Comparison of ENCODE assay signal across 19 mouse cellular contexts in genomic region chr2:124618091-124618490, GRCm38 (mm10).
A peak's percentile ranks its signal among the peaks of the same experiment; 100 is the strongest.
DNase-seq lines count a peak whose midpoint lies in the region; ATAC-seq and TF ChIP-seq lines count a peak whose summit lies in the region.
"Had no signal": no experiment of that assay in that cellular context is flagged by ENCODE, and none has a peak within 500 bp of the region (broad histone marks: within the 10 kb centered on the region; RNA-seq: fewer than 3 reads in every experiment).

No protein-coding gene starts in this region.

- H3K27me3 ChIP-seq in hindbrain, embryonic 15.5 days: no peaks in the 10 kb centered on the region
- H3K27me3 ChIP-seq in hindbrain, embryonic 10.5 days (ENCODE audit: insufficient read depth, poor library complexity, severe bottlenecking): peaks cover 2% of the 10 kb centered on the region; the same call in 1 of the 2 replicates
- H3K27me3 ChIP-seq in heart, embryonic 14.5 days (ENCODE audit: control insufficient read depth, insufficient read depth, low read length): no peaks in the 10 kb centered on the region
- H3K27me3 ChIP-seq in heart, postnatal 0 days (ENCODE audit: control insufficient read depth, insufficient read depth, low read length): no peaks in the 10 kb centered on the region
- H3K27me3 ChIP-seq: embryonic facial prominence, embryonic 15.5 days; liver, embryonic 15.5 days had no signal

- no peak overlapping the region for H3K9ac ChIP-seq in hindbrain, embryonic 15.5 days
- H3K9ac ChIP-seq in heart, embryonic 14.5 days (ENCODE audit: low read length): peak overlapping the region; percentile 38
- H3K9ac ChIP-seq in heart, postnatal 0 days (replicated peaks; ENCODE audit: low read depth, low read length): no peak overlapping the region
- H3K9ac ChIP-seq: embryonic facial prominence, embryonic 15.5 days; limb, embryonic 13.5 days; liver, embryonic 15.5 days had no signal

- H3K4me3 ChIP-seq in gastrocnemius, adult 2 months: peak overlapping the region; percentile 56
- H3K4me3 ChIP-seq in hindbrain, embryonic 15.5 days: no peak overlapping the region
- no peak overlapping the region for H3K4me3 ChIP-seq in hindbrain, embryonic 10.5 days
- peak overlapping the region in 1 of 2 experiments; percentile 20; a peak in 1 of 4 replicates for H3K4me3 ChIP-seq in heart, embryonic 14.5 days (ENCODE audit: control insufficient read depth in 1 of 2, insufficient read depth in 1 of 2, low read depth in 1 of 2, low read length in 2 of 2)
- peak overlapping the region; percentile 21; the same call in 1 of the 2 replicates for H3K4me3 ChIP-seq in heart, postnatal 0 days (ENCODE audit: low read depth, low read length)
- H3K4me3 ChIP-seq: embryonic facial prominence, embryonic 15.5 days; left cerebral cortex, adult 2 months; limb, embryonic 13.5 days; liver, embryonic 15.5 days; myocyte had no signal

- H3K4me1 ChIP-seq in hindbrain, embryonic 15.5 days (replicated peaks): peaks cover 62% of the 10 kb centered on the region
- peaks cover 30% of the 10 kb centered on the region for H3K4me1 ChIP-seq in hindbrain, embryonic 10.5 days (replicated peaks)
- H3K4me1 ChIP-seq in heart, embryonic 14.5 days (ENCODE audit: control insufficient read depth in 2 of 2, insufficient read depth in 2 of 2, low read length in 2 of 2): peaks cover 36 to 87% of the 10 kb centered on the region in 2 experiments
- peaks cover 77% of the 10 kb centered on the region for H3K4me1 ChIP-seq in heart, postnatal 0 days (ENCODE audit: control insufficient read depth, insufficient read depth)
- H3K4me1 ChIP-seq: liver, embryonic 15.5 days had no signal

- no peaks in the 10 kb centered on the region for H3K36me3 ChIP-seq in hindbrain, embryonic 15.5 days
- no peaks in the 10 kb centered on the region for H3K36me3 ChIP-seq in hindbrain, embryonic 10.5 days
- H3K36me3 ChIP-seq in heart, embryonic 14.5 days (ENCODE audit: control insufficient read depth, insufficient read depth, low read length): 0 out of 2 replicates have a peak, but pooled peaks cover 9% of the 10 kb centered on the region
- no peaks in the 10 kb centered on the region for H3K36me3 ChIP-seq in heart, postnatal 0 days (replicated peaks; ENCODE audit: control insufficient read depth, insufficient read depth, low read length)
- H3K36me3 ChIP-seq: embryonic facial prominence, embryonic 15.5 days; limb, embryonic 13.5 days; liver, embryonic 15.5 days had no signal

- 0 out of 2 replicates have a peak, but pooled peaks have one; percentile 39 for ATAC-seq in hindbrain, embryonic 15.5 days (ENCODE audit: low FRiP score, low read depth)
- peak; percentile 27; the same call in 1 of the 2 replicates for ATAC-seq in heart, embryonic 14.5 days (ENCODE audit: insufficient number of reproducible peaks, insufficient read depth, low FRiP score, low read depth)
- ATAC-seq in heart, postnatal 0 days (ENCODE audit: insufficient read depth, low read depth): peak; percentile 30; the same call in 1 of the 2 replicates

- H3K4me2 ChIP-seq in hindbrain, embryonic 15.5 days: no peak overlapping the region
- H3K4me2 ChIP-seq in heart, embryonic 14.5 days (ENCODE audit: low read length): peak overlapping the region; percentile 72
- H3K4me2 ChIP-seq in heart, postnatal 0 days (ENCODE audit: low read depth, low read length): peak overlapping the region; percentile 48
- H3K4me2 ChIP-seq: embryonic facial prominence, embryonic 15.5 days; liver, embryonic 15.5 days; midbrain, embryonic 11.5 days had no signal

- TF ChIP-seq EP300 in heart, postnatal 0 days (IDR thresholded peaks at IDR 0.05; ENCODE audit: low read depth): no peak

- TF ChIP-seq CTCF in gastrocnemius, adult 2 months (IDR thresholded peaks at IDR 0.05): no peak
- TF ChIP-seq CTCF in heart, postnatal 0 days (IDR thresholded peaks at IDR 0.05; ENCODE audit: low read depth): no peak

- intact Hi-C loops in gastrocnemius, adult 2 months (cut with DNase I): no loop called here
- intact Hi-C loops in gastrocnemius, postnatal 14 days (cut with DNase I; ENCODE audit: low total_unique reads): no loop called here

- DNase-seq in gastrocnemius, adult 2 months: peak; percentile 39
- no peak for DNase-seq in gastrocnemius, postnatal 14 days
- DNase-seq in hindbrain, embryonic 10.5 days (ENCODE audit: low spot score): no peak
- no peak for DNase-seq in heart, postnatal 0 days (ENCODE audit: low spot score)
- DNase-seq in layer of hippocampus, postnatal 14 days (ENCODE audit: low spot score in 2 of 2): no peak
- no peak for DNase-seq in kidney, postnatal 14 days
- DNase-seq: adrenal gland, adult 8-10 months; kidney, adult 18-20 months; kidney, postnatal 4 days; lung, postnatal 10 days; thymus, postnatal 25 days had no signal

- WGBS in hindbrain, embryonic 15.5 days: 80% methylated on average over 5 of the region's 5 CpGs
- 87% methylated on average over 5 of the region's 5 CpGs for WGBS in hindbrain, embryonic 10.5 days
- 27% methylated on average over 5 of the region's 5 CpGs for WGBS in heart, embryonic 14.5 days
- WGBS in heart, postnatal 0 days: 23% methylated on average over 5 of the region's 5 CpGs

- peak overlapping the region; percentile 84 for H3K27ac ChIP-seq in gastrocnemius, adult 2 months
- H3K27ac ChIP-seq in hindbrain, embryonic 15.5 days (replicated peaks): no peak overlapping the region
- H3K27ac ChIP-seq in hindbrain, embryonic 10.5 days: no peak overlapping the region
- H3K27ac ChIP-seq in heart, embryonic 14.5 days (replicated peaks in 1 of 2; ENCODE audit: control insufficient read depth in 1 of 2, insufficient read depth in 1 of 2, low read depth in 2 of 2, low read length in 2 of 2): peak overlapping the region; percentile 78 to 87
- H3K27ac ChIP-seq in heart, postnatal 0 days (ENCODE audit: low read depth): peak overlapping the region; percentile 80
- H3K27ac ChIP-seq: embryonic facial prominence, embryonic 15.5 days; left cerebral cortex, adult 2 months; limb, embryonic 13.5 days; liver, embryonic 15.5 days had no signal

- no peaks in the 10 kb centered on the region for H3K9me3 ChIP-seq in hindbrain, embryonic 15.5 days
- H3K9me3 ChIP-seq in hindbrain, embryonic 10.5 days: no peaks in the 10 kb centered on the region
- H3K9me3 ChIP-seq in heart, embryonic 14.5 days (ENCODE audit: control insufficient read depth, low read length): no peaks in the 10 kb centered on the region
- no peaks in the 10 kb centered on the region for H3K9me3 ChIP-seq in heart, postnatal 0 days (replicated peaks; ENCODE audit: control insufficient read depth, low read length)
- H3K9me3 ChIP-seq: embryonic facial prominence, embryonic 15.5 days; limb, embryonic 13.5 days; liver, embryonic 15.5 days had no signal

Comparison
In these comparisons a context has a peak if more than half of its experiments do, and no peak if none do; other contexts are left out.
1. H3K27ac ChIP-seq: peak in gastrocnemius, adult 2 months (single experiment), heart, embryonic 14.5 days (2 of 2) and heart, postnatal 0 days (single experiment); none in hindbrain, embryonic 15.5 days (single experiment) and hindbrain, embryonic 10.5 days (single experiment).
2. H3K4me3 ChIP-seq: peak in gastrocnemius, adult 2 months (single experiment) and heart, postnatal 0 days (single experiment); none in hindbrain, embryonic 15.5 days (single experiment) and hindbrain, embryonic 10.5 days (single experiment).
3. Peak in every context shown above with its lines, with median percentiles within 50 percentile points of each other: ATAC-seq.